34 mouse cellular contexts compared by ENCODE assay signal in genomic region chr11:105439796-105440195, GRCm38 (mm10). TPM values are rescaled to one million over a fixed set of nuclear protein-coding genes. Genes with fewer than 3 reads are reported as not detected.
DNase-seq lines count a peak whose midpoint lies in the region; ATAC-seq and TF ChIP-seq lines count a peak whose summit lies in the region.
"Had no signal": no experiment of that assay in that cellular context is flagged by ENCODE, and none has a peak within 500 bp of the region (broad histone marks: within the 10 kb centered on the region; RNA-seq: fewer than 3 reads in every experiment).

No protein-coding gene starts in this region.

- no peaks in the 10 kb centered on the region for H3K4me1 ChIP-seq in lung, postnatal 0 days (ENCODE audit: insufficient read depth, low read depth, low read length)
- H3K4me1 ChIP-seq: forebrain, embryonic 13.5 days had no signal

- H3K36me3 ChIP-seq in lung, postnatal 0 days (ENCODE audit: insufficient read depth, low read length), result no peaks in the 10 kb centered on the region
- H3K36me3 ChIP-seq: embryonic facial prominence, embryonic 10.5 days; embryonic facial prominence, embryonic 13.5 days; forebrain, embryonic 10.5 days; G1E; heart, embryonic 12.5 days; heart, embryonic 15.5 days; hindbrain, embryonic 10.5 days had no signal

- H3K4me2 ChIP-seq in lung, postnatal 0 days (replicated peaks; ENCODE audit: low read depth, low read length), result no peak overlapping the region
- H3K4me2 ChIP-seq: embryonic facial prominence, embryonic 13.5 days; forebrain, embryonic 13.5 days; heart, embryonic 12.5 days; heart, embryonic 15.5 days; hindbrain, embryonic 14.5 days had no signal

- 61% methylated on average over 7 of the region's 7 CpGs for WGBS in lung, postnatal 0 days

- peak; percentile 44 for DNase-seq in ovary, adult 18-20 months (ENCODE audit: low spot score)
- no peak for DNase-seq in ovary, postnatal 36 days (ENCODE audit: low spot score)
- peak; percentile 81 for DNase-seq in 3T3-L1 (ENCODE audit: low read depth, low spot score)
- peak; percentile 77 for DNase-seq in NIH3T3 (ENCODE audit: low read depth)
- peak; percentile 37 for DNase-seq in gonadal fat pad, adult 2 months (ENCODE audit: low read depth)
- no peak for DNase-seq in MN1 (ENCODE audit: low spot score)
- DNase-seq in embryo, embryonic 10 days (ENCODE audit: low spot score), result no peak
- DNase-seq in lung, postnatal 0 days (ENCODE audit: low spot score), result no peak
- DNase-seq: adrenal gland, postnatal 14 days; B cell, adult 2 months; cerebellum, adult 11 months; cerebellum, adult 2 months; cerebellum, adult 9-11 months; cerebellum, postnatal 25 days; embryo, embryonic 11 days; gastrocnemius, adult 2 months; gastrocnemius, postnatal 14 days; heart, adult 18-20 months; heart, postnatal 10 days; heart, postnatal 36 days; kidney, adult 11 months had no signal

- H3K4me3 ChIP-seq in lung, postnatal 0 days (ENCODE audit: low read depth, low read length), result no peak overlapping the region
- H3K4me3 ChIP-seq: embryonic facial prominence, embryonic 10.5 days; embryonic facial prominence, embryonic 13.5 days; forebrain, embryonic 10.5 days; forebrain, embryonic 13.5 days; gastrocnemius, adult 2 months; heart, embryonic 12.5 days; heart, embryonic 15.5 days; hindbrain, embryonic 10.5 days had no signal

- no peak for TF ChIP-seq CTCF in lung, postnatal 0 days (IDR thresholded peaks at IDR 0.05)

- no peaks in the 10 kb centered on the region for H3K27me3 ChIP-seq in lung, postnatal 0 days (replicated peaks; ENCODE audit: insufficient read depth, low read length)
- H3K27me3 ChIP-seq: CH12.LX; embryonic facial prominence, embryonic 13.5 days; forebrain, embryonic 13.5 days; heart, embryonic 12.5 days; heart, embryonic 15.5 days had no signal

- no peak overlapping the region for H3K9ac ChIP-seq in lung, postnatal 0 days (replicated peaks; ENCODE audit: low read depth)
- H3K9ac ChIP-seq: embryonic facial prominence, embryonic 13.5 days; forebrain, embryonic 13.5 days; heart, embryonic 12.5 days; heart, embryonic 15.5 days; hindbrain, embryonic 14.5 days had no signal

- H3K9me3 ChIP-seq in lung, postnatal 0 days (ENCODE audit: low read length), result no peaks in the 10 kb centered on the region
- H3K9me3 ChIP-seq: embryonic facial prominence, embryonic 10.5 days; embryonic facial prominence, embryonic 13.5 days; forebrain, embryonic 10.5 days; forebrain, embryonic 13.5 days; G1E; heart, embryonic 12.5 days; heart, embryonic 15.5 days; hindbrain, embryonic 10.5 days had no signal

- TF ChIP-seq EP300 in lung, postnatal 0 days (IDR thresholded peaks at IDR 0.05), result no peak

- H3K27ac ChIP-seq in lung, postnatal 0 days (ENCODE audit: low read length), result no peak overlapping the region
- H3K27ac ChIP-seq: embryonic facial prominence, embryonic 10.5 days; embryonic facial prominence, embryonic 13.5 days; forebrain, embryonic 10.5 days; forebrain, embryonic 13.5 days; gastrocnemius, adult 2 months; heart, embryonic 15.5 days; hindbrain, embryonic 10.5 days; hindbrain, embryonic 14.5 days; hindbrain, postnatal 0 days had no signal

- ATAC-seq in lung, postnatal 0 days, result no peak
- ATAC-seq: forebrain, embryonic 13.5 days; forebrain, embryonic 16.5 days; hindbrain, postnatal 0 days; inflammation-experienced regulatory T-cells, adult 6 months had no signal

RNA-seq across cellular contexts. Expression of gene March10, which starts 16.7 kb away (rescaled TPM):
- polyA plus RNA-seq in gonadal fat pad, adult 2 months (2012; rRNA removed), result 1.2 and 2.4 TPM in 2 replicates
- 0.24 and 0.27 TPM in 2 replicates for polyA plus RNA-seq in lung, postnatal 0 days (2015; fragmentation: Nextera tagmentation; extraction: Ambion mirVana)
- polyA plus RNA-seq: embryonic facial prominence, embryonic 13.5 days; forebrain, embryonic 13.5 days; G1E; heart, embryonic 15.5 days; inflammation-experienced regulatory T-cells, adult 6 months had no signal

Comparison
In these comparisons a context has a peak if more than half of its experiments do, and no peak if none do; other contexts are left out.
1. DNase-seq: peak in ovary, adult 18-20 months (single experiment), 3T3-L1 (single experiment), NIH3T3 (single experiment) and gonadal fat pad, adult 2 months (single experiment); none in ovary, postnatal 36 days (single experiment), MN1 (single experiment), embryo, embryonic 10 days (single experiment) and lung, postnatal 0 days (single experiment).